Mouse (Mus musculus) limb, embryonic 12.5 days (tissue): ENCODE data around the gene Gm42791. TPM values are rescaled to one million over a fixed set of nuclear protein-coding genes. Genes with fewer than 3 reads are reported as not detected.

ENCODE experiments used
- ATAC-seq: fragments of 200-750 bp; cut with Nextera tagmentation; 2 replicates; pipeline ENCODE4 v1.8.0; 2017; ENCODE audit warnings: low read depth, moderate TSS enrichment; ENCODE audit not compliant: insufficient number of reproducible peaks, insufficient read depth, low FRiP score, low TSS enrichment
- H3K27ac ChIP-seq: fragments of 300-500 bp; sonication (generic); 2 replicates; pipeline ENCODE4 v1.5.1; 2016; ENCODE audit warnings: mild to moderate bottlenecking, moderate library complexity
- H3K27me3 ChIP-seq: fragments of 300-500 bp; sonication (generic); 2 replicates; pipeline ENCODE4 v1.6.1; 2016; ENCODE audit warnings: mild to moderate bottlenecking, moderate library complexity
- H3K36me3 ChIP-seq: fragments of 300-500 bp; sonication (generic); 2 replicates; pipeline ENCODE4 v1.6.1; 2016; ENCODE audit warnings: mild to moderate bottlenecking, moderate library complexity
- H3K4me1 ChIP-seq: fragments of 300-500 bp; sonication (generic); replicated peaks from 2 replicates; pipeline ENCODE4 v1.6.1; 2016
- H3K4me2 ChIP-seq: fragments of 300-500 bp; sonication (generic); 2 replicates; pipeline ENCODE4 v1.6.1; 2016; ENCODE audit warnings: mild to moderate bottlenecking, moderate library complexity
- H3K4me3 ChIP-seq: fragments of 300-500 bp; sonication (generic); replicated peaks from 2 replicates; pipeline ENCODE4 v1.5.1; 2016; ENCODE audit warnings: mild to moderate bottlenecking
- H3K9ac ChIP-seq: fragments of 300-500 bp; sonication (generic); replicated peaks from 2 replicates; pipeline ENCODE4 v1.6.1; 2016; ENCODE audit warnings: mild to moderate bottlenecking, moderate library complexity
- H3K9me3 ChIP-seq: fragments of 300-500 bp; sonication (generic); 2 replicates; pipeline ENCODE4 v1.6.1; 2016; ENCODE audit warnings: mild to moderate bottlenecking, moderate library complexity
- WGBS: fragments of 180-500 bp; shearing (Covaris S2); methylation state at CpG from one replicate; pipeline ENCODE4 v1.1.7; 2016; 5-methylcytosine and 5-hydroxymethylcytosine counted together
- polyA plus RNA-seq: library from polyadenylated mRNA; unstranded; fragments of >200 nt; fragmentation: Nextera tagmentation; extraction: Ambion mirVana; gene quantifications from 2 replicates; pipeline ENCODE4 v1.2.1, GENCODE M21; 2016

Gm42791 gene
- polyA plus RNA-seq, 1 experiment from 2014 or later: 0.99 TPM

DNA sequence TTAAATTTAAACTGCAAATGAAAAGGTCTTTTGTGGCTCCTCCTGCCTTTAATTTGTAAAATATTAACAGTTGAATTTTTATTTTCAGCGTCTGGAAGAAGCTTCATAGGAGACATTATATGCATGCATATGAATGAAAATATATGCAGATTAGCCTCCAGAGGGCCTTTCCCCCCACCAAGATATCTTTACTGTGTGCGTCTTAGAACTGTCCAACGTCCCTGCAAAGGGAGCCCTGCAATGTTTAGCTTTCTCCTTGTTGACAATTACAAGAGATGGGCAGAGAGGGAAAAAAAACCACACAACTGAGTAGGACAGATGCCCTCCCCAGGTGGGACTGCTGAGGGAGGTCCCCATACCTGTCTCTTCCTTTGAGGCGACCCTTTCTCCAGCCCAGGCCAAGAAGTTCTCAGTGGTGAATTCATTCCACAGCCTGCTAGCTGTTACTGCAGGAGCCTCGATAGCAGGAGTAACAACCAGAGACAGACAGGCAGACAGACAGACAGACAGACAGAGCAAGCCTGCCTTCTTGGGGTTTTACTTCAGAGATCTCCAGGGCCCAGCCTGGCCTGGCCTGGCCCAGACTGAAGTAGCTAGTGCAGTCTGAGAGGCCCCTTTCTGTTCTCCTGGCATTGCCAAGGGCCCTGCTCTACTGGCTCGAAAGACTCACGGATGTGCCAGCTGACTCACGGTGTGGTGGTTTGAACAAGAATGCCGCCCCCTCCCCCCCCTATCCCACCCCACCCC is 1.2 kb upstream of the Gm42791 start:
- H3K27ac ChIP-seq: peak overlapping the region; percentile 51; the same call in 1 of the 2 replicates
- 67% methylated on average over 9 of the region's 9 CpGs for WGBS
- ATAC-seq: no peak
- 0 out of 2 replicates have a peak, but pooled peaks cover 14% of the 10 kb centered on the region for H3K9me3 ChIP-seq
- H3K9ac ChIP-seq: no peak overlapping the region
- peaks cover 9% of the 10 kb centered on the region for H3K36me3 ChIP-seq
- peaks cover 24% of the 10 kb centered on the region for H3K4me1 ChIP-seq
- H3K4me3 ChIP-seq: no peak overlapping the region
- no peak overlapping the region for H3K4me2 ChIP-seq
- H3K27me3 ChIP-seq: no peaks in the 10 kb centered on the region

DNA sequence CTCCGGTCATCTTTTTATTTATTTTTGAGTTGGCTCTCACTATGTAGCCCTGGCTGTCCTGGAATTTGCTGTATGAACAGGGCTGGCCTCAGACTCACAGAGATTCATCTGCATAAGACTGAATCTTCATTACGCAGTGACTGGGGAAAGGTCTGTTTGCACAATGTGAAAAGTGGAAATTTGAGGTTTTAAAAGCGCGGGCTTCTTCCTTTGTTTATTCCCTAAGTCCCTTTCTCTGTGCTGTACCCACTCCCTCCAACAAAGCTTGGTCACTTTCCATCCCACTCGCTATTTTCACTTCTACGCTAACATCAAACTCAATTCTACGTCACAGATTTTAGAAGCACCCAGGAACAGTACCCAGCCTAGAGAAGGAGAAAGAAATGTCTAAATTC is 639 bp downstream of the Gm42791 start:
- Histone ChIP-seq H3K4me1 (peaks cover 30% of the 10 kb centered on the region), H3K27ac (peak overlapping the region; percentile 99), H3K4me2 (peak overlapping the region; percentile 69), H3K9ac (peak overlapping the region; percentile 69), H3K36me3 (peaks cover 9% of the 10 kb centered on the region), H3K4me3 (peak overlapping the region; percentile 52), H3K27me3 (no peaks in the 10 kb centered on the region), H3K9me3 (peaks cover 18% of the 10 kb centered on the region; the same call in 1 of the 2 replicates)
- WGBS: 49% methylated on average over 7 of the region's 7 CpGs
- no peak for ATAC-seq

DNA sequence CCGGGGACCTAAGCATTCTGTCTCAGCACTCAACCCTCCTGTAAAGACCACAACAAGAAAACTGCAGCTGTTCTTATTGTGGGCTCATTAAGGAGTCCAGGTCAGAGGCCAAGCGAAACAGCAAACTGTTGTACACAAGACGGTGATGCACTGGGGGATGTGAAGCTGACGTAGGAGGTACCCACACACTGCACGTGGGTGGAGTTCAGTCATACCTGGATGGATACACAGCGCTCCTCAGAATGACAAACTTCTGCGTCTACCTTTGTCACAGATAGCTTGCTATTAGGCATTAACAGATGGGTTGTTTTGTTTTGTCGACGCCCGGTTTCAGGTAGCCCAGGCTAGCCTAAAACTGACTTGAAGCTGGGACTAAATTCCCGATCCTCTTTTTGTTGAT is 2.3 kb downstream of the Gm42791 start:
- no peaks in the 10 kb centered on the region for H3K27me3 ChIP-seq
- no peak overlapping the region for H3K27ac ChIP-seq
- no peak for ATAC-seq
- 96% methylated on average over 11 of the region's 11 CpGs for WGBS
- H3K9ac ChIP-seq: no peak overlapping the region
- H3K36me3 ChIP-seq: peaks cover 14% of the 10 kb centered on the region
- H3K9me3 ChIP-seq: peaks cover 31% of the 10 kb centered on the region; the same call in 1 of the 2 replicates
- peaks cover 30% of the 10 kb centered on the region for H3K4me1 ChIP-seq
- no peak overlapping the region for H3K4me2 ChIP-seq
- no peak overlapping the region for H3K4me3 ChIP-seq

DNA sequence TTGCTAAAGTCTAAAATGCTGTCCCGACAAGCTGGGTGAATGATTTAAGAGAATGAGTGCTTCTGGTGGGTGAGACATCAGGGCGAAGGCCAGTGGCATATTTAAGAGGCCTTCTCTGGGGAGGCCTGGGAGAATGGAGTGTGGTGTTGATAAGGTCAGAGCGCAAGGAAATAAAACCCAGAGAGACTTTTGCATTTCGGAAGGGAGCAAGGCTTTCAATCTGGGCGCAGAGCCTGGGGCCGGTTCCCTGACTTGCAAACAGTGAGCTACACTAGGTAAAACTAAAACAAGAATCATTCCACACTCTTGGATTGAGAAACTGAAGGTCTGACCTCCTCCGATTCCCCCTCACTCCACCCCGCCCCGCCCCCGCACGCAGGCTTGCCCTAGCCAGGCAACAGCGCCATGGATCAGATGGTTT is 4.0 kb downstream of the Gm42791 start:
- no peak overlapping the region for H3K4me3 ChIP-seq
- H3K36me3 ChIP-seq: peaks cover 15% of the 10 kb centered on the region
- no peak for ATAC-seq
- peaks cover 25% of the 10 kb centered on the region for H3K4me1 ChIP-seq
- peak overlapping the region; percentile 50; the same call in 1 of the 2 replicates for H3K27ac ChIP-seq
- WGBS: 69% methylated on average over 12 of the region's 12 CpGs
- H3K9me3 ChIP-seq: peaks cover 35% of the 10 kb centered on the region; the same call in 1 of the 2 replicates
- H3K27me3 ChIP-seq: no peaks in the 10 kb centered on the region
- H3K9ac ChIP-seq: no peak overlapping the region
- H3K4me2 ChIP-seq: no peak overlapping the region

DNA sequence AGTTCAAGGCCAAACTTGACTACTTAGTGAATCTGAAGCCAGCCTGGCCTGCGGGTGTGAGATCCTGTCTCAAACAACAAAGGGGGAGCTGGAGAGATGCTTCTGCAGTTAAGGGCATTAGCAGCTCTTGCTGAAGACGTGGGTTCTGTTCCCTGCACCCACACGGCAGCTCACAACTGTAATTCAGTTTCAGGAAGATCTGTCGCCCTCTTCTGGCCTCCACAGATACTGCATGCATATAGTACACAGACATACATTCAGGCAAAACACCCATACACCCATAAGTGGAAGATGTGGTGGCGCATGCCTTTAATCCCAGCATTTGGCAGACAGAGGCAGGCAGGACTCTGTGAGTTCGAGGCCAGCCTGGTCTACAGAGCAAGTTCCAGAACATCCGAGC is 5.5 kb downstream of the Gm42791 start:
- H3K4me1 ChIP-seq: peaks cover 17% of the 10 kb centered on the region
- no peak for ATAC-seq
- WGBS: 89% methylated on average over 7 of the region's 7 CpGs

DNA sequence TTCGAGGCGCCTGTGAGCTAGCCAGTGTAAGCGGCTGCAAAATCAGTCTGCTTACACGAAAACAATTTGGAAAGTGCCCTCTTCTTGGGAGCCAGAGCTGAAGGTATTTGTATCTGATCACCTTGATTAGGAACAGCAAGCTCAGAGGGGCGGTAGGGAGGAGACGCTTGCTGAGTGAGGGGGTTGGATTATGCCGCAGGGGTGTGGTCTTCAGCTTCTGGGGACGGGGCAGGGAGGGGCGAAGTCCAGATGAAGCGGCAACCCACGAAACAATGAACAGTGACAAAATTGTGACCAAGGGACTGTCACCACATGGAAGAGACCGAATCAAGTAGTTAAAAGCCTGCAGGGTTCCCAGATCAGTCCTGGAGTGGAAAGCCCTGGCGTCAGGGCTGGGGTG is 10.0 kb downstream of the Gm42791 start:
- no peak for ATAC-seq
- H3K9me3 ChIP-seq: peaks cover 31% of the 10 kb centered on the region
- H3K36me3 ChIP-seq: peaks cover 10% of the 10 kb centered on the region
- peaks cover 6% of the 10 kb centered on the region for H3K4me1 ChIP-seq
- H3K27ac ChIP-seq: no peak overlapping the region
- WGBS: 45% methylated on average over 13 of the region's 13 CpGs
- no peak overlapping the region for H3K4me3 ChIP-seq
- no peak overlapping the region for H3K9ac ChIP-seq
- H3K27me3 ChIP-seq: no peaks in the 10 kb centered on the region
- H3K4me2 ChIP-seq: no peak overlapping the region

More for the DNA sequence above, 5.5 kb downstream of the Gm42791 start:
- Histone ChIP-seq H3K9ac (no peak overlapping the region), H3K4me3 (no peak overlapping the region), H3K4me2 (no peak overlapping the region), H3K27me3 (no peaks in the 10 kb centered on the region), H3K9me3 (peaks cover 35% of the 10 kb centered on the region; the same call in 1 of the 2 replicates), H3K27ac (no peak overlapping the region), H3K36me3 (peaks cover 15% of the 10 kb centered on the region)

DNA sequence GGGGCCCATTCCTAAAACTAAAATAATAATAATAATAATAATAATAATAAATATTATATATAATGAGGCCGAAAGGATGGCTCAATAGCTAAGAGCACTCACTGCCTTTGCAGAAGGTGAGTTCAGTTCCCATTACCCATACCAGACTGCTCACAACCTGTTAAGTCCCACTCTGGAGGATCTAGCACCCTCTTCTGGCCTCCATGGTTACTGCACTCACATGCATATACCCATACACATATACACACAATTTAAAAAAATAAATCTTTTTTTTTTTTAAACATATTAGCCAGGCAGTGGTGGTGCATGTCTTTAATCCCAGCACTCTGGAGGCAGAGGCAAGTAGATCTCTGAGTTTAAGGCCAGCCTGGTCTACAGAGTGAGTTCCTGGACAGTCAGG is 11.3 kb downstream of the Gm42791 start:
- Histone ChIP-seq H3K9ac (no peak overlapping the region), H3K27ac (no peak overlapping the region), H3K36me3 (peaks cover 10% of the 10 kb centered on the region), H3K27me3 (no peaks in the 10 kb centered on the region), H3K9me3 (peaks cover 21% of the 10 kb centered on the region), H3K4me1 (peaks cover 12% of the 10 kb centered on the region), H3K4me3 (no peak overlapping the region), H3K4me2 (no peak overlapping the region)
- WGBS: 100% methylated on average over 1 of the region's 1 CpGs
- ATAC-seq: no peak

DNA sequence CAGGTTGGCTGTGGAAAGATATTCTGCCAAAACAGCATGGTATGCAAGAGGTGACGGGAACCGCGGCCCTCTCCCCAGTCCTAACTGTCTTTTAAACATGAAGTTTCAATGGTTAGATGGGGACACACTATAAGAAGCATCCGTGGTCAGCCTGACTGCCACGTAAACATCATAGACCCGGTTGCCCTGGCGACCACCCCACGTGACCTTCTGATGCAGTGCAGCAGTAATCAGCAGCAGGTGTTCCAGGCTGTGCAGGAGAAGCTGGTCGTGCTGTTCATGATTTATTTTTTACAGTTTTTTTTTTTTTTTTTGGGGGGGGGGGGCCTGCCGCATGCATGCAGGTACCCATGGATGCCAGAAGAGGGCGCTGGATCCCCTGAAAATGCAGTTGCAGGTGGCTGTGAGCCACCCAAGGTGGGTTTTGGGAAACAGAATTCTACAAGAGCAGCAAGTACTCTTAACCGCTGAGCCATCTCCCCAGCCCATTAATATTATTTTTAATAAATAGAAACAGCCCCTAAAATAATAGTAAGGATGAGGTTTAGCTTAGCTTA is 11.8 kb downstream of the Gm42791 start:
- no peak overlapping the region for H3K9ac ChIP-seq
- H3K4me3 ChIP-seq: no peak overlapping the region
- no peak for ATAC-seq
- no peak overlapping the region for H3K4me2 ChIP-seq
- H3K4me1 ChIP-seq: peaks cover 17% of the 10 kb centered on the region
- H3K27me3 ChIP-seq: no peaks in the 10 kb centered on the region
- 51% methylated on average over 11 of the region's 12 CpGs for WGBS
- peaks cover 10% of the 10 kb centered on the region for H3K36me3 ChIP-seq
- peaks cover 20% of the 10 kb centered on the region for H3K9me3 ChIP-seq
- H3K27ac ChIP-seq: no peak overlapping the region

DNA sequence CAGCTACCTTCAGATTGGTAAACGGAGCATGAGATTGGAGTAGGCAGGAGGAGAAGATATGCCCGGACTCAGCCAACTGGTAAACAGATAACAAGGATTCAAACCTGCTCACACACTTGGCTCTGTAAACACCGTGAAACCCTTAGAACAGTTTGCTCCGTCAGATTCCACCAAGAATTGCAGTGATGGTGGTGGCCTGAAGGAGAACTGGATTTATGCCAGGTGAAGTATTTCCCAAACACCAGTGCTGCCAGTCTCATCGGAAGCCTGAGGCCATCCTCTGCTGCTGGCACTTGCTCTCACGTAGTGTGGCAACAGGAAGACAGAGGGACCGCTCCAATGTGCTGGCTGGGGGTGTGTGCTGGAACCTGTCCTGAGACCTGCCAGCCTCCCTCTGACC is 12.6 kb downstream of the Gm42791 start:
- no peak for ATAC-seq
- Histone ChIP-seq H3K27me3 (no peaks in the 10 kb centered on the region), H3K27ac (no peak overlapping the region), H3K9me3 (peaks cover 12% of the 10 kb centered on the region), H3K4me3 (no peak overlapping the region), H3K4me2 (no peak overlapping the region), H3K4me1 (peaks cover 25% of the 10 kb centered on the region), H3K36me3 (peaks cover 4% of the 10 kb centered on the region; the same call in 1 of the 2 replicates), H3K9ac (no peak overlapping the region)
- WGBS: 93% methylated on average over 7 of the region's 7 CpGs

DNA sequence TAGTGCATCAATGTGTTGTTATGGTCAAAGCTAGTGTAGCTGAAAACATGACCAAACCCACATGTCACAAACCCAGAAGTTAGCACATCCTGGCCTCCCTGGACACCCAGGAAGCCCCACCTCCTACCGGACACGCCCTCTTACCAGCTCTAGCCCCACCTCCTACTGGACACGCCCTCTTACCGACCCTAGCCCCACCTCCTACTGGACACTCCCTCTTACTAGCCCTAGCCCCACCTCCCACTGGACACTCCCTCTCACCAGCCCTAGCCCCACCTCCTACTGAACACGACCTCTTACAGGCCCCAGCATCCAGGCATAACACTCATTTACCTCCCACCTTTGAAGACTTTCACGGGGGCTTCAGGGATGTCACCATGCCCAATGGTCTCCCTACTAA is 14.3 kb downstream of the Gm42791 start:
- Histone ChIP-seq H3K27ac (no peak overlapping the region), H3K4me3 (no peak overlapping the region), H3K4me1 (peaks cover 26% of the 10 kb centered on the region), H3K4me2 (no peak overlapping the region), H3K9ac (no peak overlapping the region), H3K9me3 (peaks cover 9% of the 10 kb centered on the region), H3K36me3 (peaks cover 4% of the 10 kb centered on the region; the same call in 1 of the 2 replicates), H3K27me3 (no peaks in the 10 kb centered on the region)
- no peak for ATAC-seq
- 61% methylated on average over 6 of the region's 6 CpGs for WGBS

DNA sequence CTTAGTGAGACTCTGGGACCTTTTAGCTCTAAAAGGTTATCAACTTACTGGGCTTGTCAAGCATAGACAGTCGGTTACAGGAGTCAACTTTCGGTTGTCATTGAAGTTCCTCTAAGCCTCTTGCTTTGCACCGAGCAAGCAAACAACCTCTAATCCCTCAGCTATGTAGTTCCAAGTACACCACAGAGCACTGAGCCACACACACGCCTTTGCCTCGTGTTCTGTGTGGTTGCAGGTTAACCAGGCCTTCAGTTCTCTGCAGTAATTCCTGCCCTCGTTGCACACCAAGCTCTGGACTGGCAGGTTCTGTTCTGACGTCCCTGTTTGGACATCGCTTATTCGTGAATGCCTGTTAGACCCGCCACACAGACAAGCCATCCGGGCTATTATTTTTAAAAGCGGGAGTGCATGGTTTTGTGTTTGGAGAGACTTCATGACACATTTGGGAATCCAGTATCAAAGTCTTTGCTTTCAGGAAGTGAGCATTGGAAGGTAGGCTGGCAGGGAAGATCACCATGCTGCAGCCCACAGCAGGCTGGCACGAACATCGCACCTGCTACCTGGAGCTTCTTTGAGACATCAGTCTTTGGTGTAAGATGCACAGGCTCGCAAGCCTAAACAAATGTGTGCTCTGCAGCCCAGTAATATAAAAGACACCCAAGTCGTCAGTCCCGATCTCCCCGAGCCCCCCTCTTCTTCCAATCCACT is 16.3 kb downstream of the Gm42791 start:
- ATAC-seq: no peak
- Histone ChIP-seq H3K9me3 (peaks cover 3% of the 10 kb centered on the region), H3K27ac (peak overlapping the region; percentile 77), H3K4me3 (no peak overlapping the region), H3K4me1 (peaks cover 26% of the 10 kb centered on the region), H3K36me3 (no peaks in the 10 kb centered on the region), H3K4me2 (no peak overlapping the region), H3K27me3 (no peaks in the 10 kb centered on the region), H3K9ac (no peak overlapping the region; the same call in 1 of the 2 replicates)
- 59% methylated on average over 18 of the region's 18 CpGs for WGBS
